Mouse (Mus musculus) forebrain, embryonic 10.5 days (tissue): Measurements from ENCODE around the gene Dock11. TPM values are rescaled to one million over a fixed set of nuclear protein-coding genes. Genes with fewer than 3 reads are reported as not detected.
A peak's percentile ranks its signal among the peaks of the same experiment; 100 is the strongest.

Experiments used
- DNase-seq: peaks from one replicate; pipeline ENCODE4 v3.0.0-alpha.2; 2017; ENCODE audit warnings: low spot score; ENCODE audit errors: extremely low spot score
- H3K27ac ChIP-seq: fragments of 300-500 bp; sonication (generic); 2 replicates; pipeline ENCODE4 v1.5.1; 2016; ENCODE audit warnings: mild to moderate bottlenecking
- H3K27me3 ChIP-seq: fragments of 300-500 bp; sonication (generic); 2 replicates; pipeline ENCODE4 v1.6.1; 2016; ENCODE audit warnings: mild to moderate bottlenecking; ENCODE audit not compliant: poor library complexity, severe bottlenecking
- H3K36me3 ChIP-seq: fragments of 300-500 bp; sonication (generic); replicated peaks from 2 replicates; pipeline ENCODE4 v1.6.1; 2016; ENCODE audit warnings: mild to moderate bottlenecking, moderate library complexity
- H3K4me1 ChIP-seq: fragments of 300-500 bp; sonication (generic); 2 replicates; pipeline ENCODE4 v1.6.1; 2016
- H3K4me3 ChIP-seq: fragments of 300-500 bp; sonication (generic); 2 replicates; pipeline ENCODE4 v1.5.1; 2016; ENCODE audit warnings: mild to moderate bottlenecking, moderate library complexity
- H3K9me3 ChIP-seq: fragments of 300-500 bp; sonication (generic); 2 replicates; pipeline ENCODE4 v1.6.1; 2016; ENCODE audit warnings: mild to moderate bottlenecking, moderate library complexity
- WGBS: fragments of 180-500 bp; shearing (Covaris S2); methylation state at CpG from one replicate; pipeline ENCODE4 v1.1.7; 2016; 5-methylcytosine and 5-hydroxymethylcytosine counted together
- polyA plus RNA-seq: library from polyadenylated mRNA; unstranded; fragments of >200 nt; fragmentation: Nextera tagmentation; extraction: Ambion mirVana; gene quantifications from 2 replicates; pipeline ENCODE4 v1.2.1, GENCODE M21; 2016

The Dock11 gene
- polyA plus RNA-seq, 1 experiment from 2014 or later: 21.4 TPM

- Histone ChIP-seq H3K4me3 (no peak overlapping the region), H3K36me3 (no peaks in the 10 kb centered on the region), H3K27me3 (no peaks in the 10 kb centered on the region), H3K27ac (no peak overlapping the region), H3K4me1 (no peaks in the 10 kb centered on the region), H3K9me3 (no peaks in the 10 kb centered on the region)
- no peak for DNase-seq
- WGBS: 73% methylated on average over 2 of the region's 2 CpGs
Measured at GRCm38 (mm10) chrX:36073997-36074396, 185.4 kb downstream of the Dock11 start.

GRCm38 (mm10) chrX:36077164-36077563 is 188.5 kb downstream of the Dock11 start:
- Histone ChIP-seq H3K27me3 (no peaks in the 10 kb centered on the region), H3K36me3 (no peaks in the 10 kb centered on the region), H3K27ac (no peak overlapping the region), H3K4me1 (no peaks in the 10 kb centered on the region), H3K9me3 (no peaks in the 10 kb centered on the region), H3K4me3 (no peak overlapping the region)
- 83% methylated on average over 4 of the region's 4 CpGs for WGBS
- DNase-seq: no peak

GRCm38 (mm10) chrX:36082917-36083316 is 194.3 kb downstream of the Dock11 start:
- H3K27me3 ChIP-seq: no peaks in the 10 kb centered on the region
- no peaks in the 10 kb centered on the region for H3K9me3 ChIP-seq
- no peaks in the 10 kb centered on the region for H3K36me3 ChIP-seq
- no peak overlapping the region for H3K27ac ChIP-seq
- no peak for DNase-seq
- 96% methylated on average over 1 of the region's 1 CpGs for WGBS
- H3K4me3 ChIP-seq: no peak overlapping the region
- no peaks in the 10 kb centered on the region for H3K4me1 ChIP-seq

- Histone ChIP-seq H3K9me3 (no peaks in the 10 kb centered on the region), H3K36me3 (no peaks in the 10 kb centered on the region), H3K27me3 (no peaks in the 10 kb centered on the region), H3K27ac (no peak overlapping the region), H3K4me1 (no peaks in the 10 kb centered on the region), H3K4me3 (no peak overlapping the region)
- no peak for DNase-seq
- 89% methylated on average over 6 of the region's 6 CpGs for WGBS
Measured at GRCm38 (mm10) chrX:36088464-36089256, 200.0 kb downstream of the Dock11 start.

- H3K36me3 ChIP-seq: no peaks in the 10 kb centered on the region
- no peaks in the 10 kb centered on the region for H3K9me3 ChIP-seq
- no peak overlapping the region for H3K27ac ChIP-seq
- 94% methylated on average over 1 of the region's 1 CpGs for WGBS
- no peak overlapping the region for H3K4me3 ChIP-seq
- no peaks in the 10 kb centered on the region for H3K27me3 ChIP-seq
- no peaks in the 10 kb centered on the region for H3K4me1 ChIP-seq
- no peak for DNase-seq
Measured at GRCm38 (mm10) chrX:36100883-36101282, 212.3 kb downstream of the Dock11 start.

- no peak overlapping the region for H3K4me3 ChIP-seq
- DNase-seq: no peak
- no peaks in the 10 kb centered on the region for H3K4me1 ChIP-seq
- H3K27me3 ChIP-seq: no peaks in the 10 kb centered on the region
- 79% methylated on average over 3 of the region's 3 CpGs for WGBS
- no peaks in the 10 kb centered on the region for H3K9me3 ChIP-seq
- H3K36me3 ChIP-seq: no peaks in the 10 kb centered on the region
- H3K27ac ChIP-seq: no peak overlapping the region
Measured at GRCm38 (mm10) chrX:36101318-36101717, 212.7 kb downstream of the Dock11 start.

- Histone ChIP-seq H3K27me3 (peaks cover 27% of the 10 kb centered on the region), H3K9me3 (no peaks in the 10 kb centered on the region), H3K4me3 (no peak overlapping the region), H3K27ac (no peak overlapping the region), H3K4me1 (no peaks in the 10 kb centered on the region), H3K36me3 (no peaks in the 10 kb centered on the region)
- DNase-seq: no peak
- WGBS: 68% methylated on average over 3 of the region's 3 CpGs
Measured at GRCm38 (mm10) chrX:36108601-36109000, 220.0 kb downstream of the Dock11 start.

GRCm38 (mm10) chrX:36111622-36112421 is 223.2 kb downstream of the Dock11 start, which contains the start of gene Il13ra1:
TSS of gene Il13ra1 (plus strand) at chrX:36112110.
- Histone ChIP-seq H3K27me3 (peaks cover 27% of the 10 kb centered on the region), H3K27ac (peak within 1 kb of the TSS; percentile 60; the same call in 1 of the 2 replicates)

GRCm38 (mm10) chrX:36112422-36112750 is 223.8 kb downstream of the Dock11 start:
- WGBS: 11% methylated on average over 9 of the region's 9 CpGs
- Histone ChIP-seq H3K4me1 (no peaks in the 10 kb centered on the region), H3K27ac (peak overlapping the region; percentile 60; the same call in 1 of the 2 replicates), H3K4me3 (peak overlapping the region; percentile 60), H3K36me3 (no peaks in the 10 kb centered on the region), H3K27me3 (peaks cover 27% of the 10 kb centered on the region), H3K9me3 (no peaks in the 10 kb centered on the region)
- DNase-seq: no peak

More at GRCm38 (mm10) chrX:36111622-36112421, 223.2 kb downstream of the Dock11 start, which contains the start of gene Il13ra1:
- Histone ChIP-seq H3K9me3 (no peaks in the 10 kb centered on the region), H3K4me1 (no peaks in the 10 kb centered on the region), H3K36me3 (no peaks in the 10 kb centered on the region), H3K4me3 (peak within 1 kb of the TSS; percentile 60)
- 18% methylated on average over 47 of the region's 51 CpGs for WGBS
- DNase-seq: peak; percentile 23

GRCm38 (mm10) chrX:36115171-36115570 is 226.5 kb downstream of the Dock11 start:
- 84% methylated on average over 4 of the region's 4 CpGs for WGBS
- DNase-seq: no peak
- no peak overlapping the region for H3K27ac ChIP-seq
- no peaks in the 10 kb centered on the region for H3K9me3 ChIP-seq
- H3K27me3 ChIP-seq: peaks cover 27% of the 10 kb centered on the region
- H3K4me3 ChIP-seq: no peak overlapping the region
- no peaks in the 10 kb centered on the region for H3K4me1 ChIP-seq
- no peaks in the 10 kb centered on the region for H3K36me3 ChIP-seq

Other genes starting within 250 kb of the Dock11 start
- gene Il13ra1, start 223.3 kb downstream of the Dock11 start, polyA plus RNA-seq: 2.3 and 2.6 TPM in 2 replicates